Mouse (Mus musculus): ENCODE measurements around the gene Fzr1.

The Fzr1 gene

GRCm38 (mm10) chr10:81384605-81384982, 6.3 kb upstream of the Fzr1 start:
- in situ Hi-C loops (cut with MboI, MseI), result no loop called here

GRCm38 (mm10) chr10:81383802-81384604, 5.7 kb upstream of the Fzr1 start, which contains the start of the genes Dohh and Gm48551:
Dohh (plus strand) TSS chr10:81384428.
Gm48551 (plus strand) TSS chr10:81384466.
- in situ Hi-C loops (cut with MboI, MseI), result no loop called here

GRCm38 (mm10) chr10:81382039-81382438, 3.7 kb upstream of the Fzr1 start:
- in situ Hi-C loops (cut with MboI, MseI), result no loop called here

GRCm38 (mm10) chr10:81379809-81380378, 1.6 kb upstream of the Fzr1 start:
- in situ Hi-C loops (cut with MboI, MseI), result no loop called here

- in situ Hi-C loops (cut with MboI, MseI), result no loop called here
These were observed 852 bp upstream of the Fzr1 start for GRCm38 (mm10) chr10:81379183-81379553.

GRCm38 (mm10) chr10:81378553-81379182, 352 bp upstream of the Fzr1 start:
- in situ Hi-C loops (cut with MboI, MseI), result no loop called here

GRCm38 (mm10) chr10:81377362-81377664, 1.0 kb downstream of the Fzr1 start:
- in situ Hi-C loops (cut with MboI, MseI), result no loop called here

- in situ Hi-C loops (cut with MboI, MseI), result no loop called here
These were observed 1.6 kb downstream of the Fzr1 start for GRCm38 (mm10) chr10:81376561-81377361.

- in situ Hi-C loops (cut with MboI, MseI), result no loop called here
These were observed 3.0 kb downstream of the Fzr1 start for GRCm38 (mm10) chr10:81375322-81375721.

- in situ Hi-C loops (cut with MboI, MseI), result no loop called here
These were observed 11.2 kb downstream of the Fzr1 start for GRCm38 (mm10) chr10:81367207-81367495.

- in situ Hi-C loops (cut with MboI, MseI), result no loop called here
These were observed 11.7 kb downstream of the Fzr1 start for GRCm38 (mm10) chr10:81366477-81367206.

- in situ Hi-C loops (cut with MboI, MseI), result no loop called here
These were observed 12.4 kb downstream of the Fzr1 start, which contains the start of gene 4930404N11Rik for GRCm38 (mm10) chr10:81365672-81366476. 4930404N11Rik (minus strand) TSS chr10:81365816.

GRCm38 (mm10) chr10:81365073-81365472, 13.2 kb downstream of the Fzr1 start:
- in situ Hi-C loops (cut with MboI, MseI), result no loop called here

- in situ Hi-C loops (cut with MboI, MseI), result no loop called here
These were observed 13.7 kb downstream of the Fzr1 start for GRCm38 (mm10) chr10:81364666-81365065.

- in situ Hi-C loops (cut with MboI, MseI), result no loop called here
These were observed 14.6 kb downstream of the Fzr1 start for GRCm38 (mm10) chr10:81363436-81364346.

- in situ Hi-C loops (cut with MboI, MseI), result no loop called here
These were observed 15.9 kb downstream of the Fzr1 start for GRCm38 (mm10) chr10:81362336-81362949.

GRCm38 (mm10) chr10:81360721-81361120, 17.6 kb downstream of the Fzr1 start:
- in situ Hi-C loops (cut with MboI, MseI), result no loop called here

GRCm38 (mm10) chr10:81358841-81359240, 19.5 kb downstream of the Fzr1 start:
- in situ Hi-C loops (cut with MboI, MseI), result no loop called here

- in situ Hi-C loops (cut with MboI, MseI), result no loop called here
These were observed 20.1 kb downstream of the Fzr1 start for GRCm38 (mm10) chr10:81358209-81358608.
